Mouse (Mus musculus): Measurements from ENCODE around the gene Dlx5.

Gene Dlx5

GRCm38 (mm10) chr6:6860411-6861085 lies 21.3 kb downstream of the Dlx5 start:
- DNase-seq (ENCODE audit: inconsistent age in 2 of 2, low spot score in 1 of 2) = peak in 1 of 2 experiments; percentile 59

DNA sequence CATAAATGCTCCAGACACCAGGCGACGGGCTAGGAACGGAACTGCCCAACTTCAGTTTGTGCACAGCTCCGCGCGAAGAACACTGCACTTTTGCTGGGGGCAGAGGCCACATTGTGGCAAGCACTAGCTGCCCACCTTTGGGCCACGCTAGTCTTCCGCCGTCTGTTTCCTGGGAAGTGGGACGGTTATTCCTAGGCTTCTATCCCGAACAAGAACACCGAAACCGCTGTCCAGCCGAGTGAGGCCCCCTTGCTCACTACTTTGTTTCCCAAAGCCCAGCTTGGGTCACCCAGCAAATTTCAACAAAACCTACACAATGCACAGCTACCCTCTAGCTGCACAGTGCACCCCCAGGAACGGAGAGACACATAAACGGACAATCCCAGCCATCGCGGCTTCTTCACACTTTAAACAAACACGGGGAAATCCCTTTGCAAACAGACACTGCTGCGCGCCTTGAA lies 21.9 kb downstream of the Dlx5 start:
- no peak for DNase-seq (ENCODE audit: inconsistent age in 2 of 2, low spot score in 1 of 2)

GRCm38 (mm10) chr6:6859111-6859949 lies 22.6 kb downstream of the Dlx5 start:
- DNase-seq (ENCODE audit: inconsistent age in 2 of 2, low spot score in 1 of 2) = no peak

GRCm38 (mm10) chr6:6858571-6858970 lies 23.3 kb downstream of the Dlx5 start:
- no peak for DNase-seq (ENCODE audit: inconsistent age in 2 of 2, low spot score in 1 of 2)

DNA sequence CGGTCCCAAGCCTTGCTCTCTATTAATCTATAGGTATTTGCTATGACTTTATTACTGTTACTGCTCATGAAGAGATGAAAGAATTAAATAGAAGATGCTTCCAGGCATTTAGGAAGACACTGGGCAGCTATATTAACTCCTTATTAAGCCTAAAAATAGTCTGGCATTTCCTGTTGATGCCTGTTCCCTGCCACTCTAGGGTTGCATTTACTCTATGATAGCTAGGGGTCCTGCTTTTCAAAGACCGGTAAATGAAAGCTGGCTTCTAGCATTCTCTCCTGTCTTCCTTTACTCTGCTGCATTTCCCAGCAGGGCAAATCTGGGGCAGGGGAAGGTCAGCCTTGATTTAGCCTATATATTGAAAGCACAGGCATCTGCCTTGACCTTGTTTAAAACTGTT lies 24.1 kb downstream of the Dlx5 start:
- no peak for DNase-seq (ENCODE audit: inconsistent age in 2 of 2, low spot score in 1 of 2)

GRCm38 (mm10) chr6:6856881-6857280 lies 25.0 kb downstream of the Dlx5 start:
- DNase-seq (ENCODE audit: inconsistent age in 2 of 2, low spot score in 1 of 2) = no peak

- DNase-seq (ENCODE audit: inconsistent age in 2 of 2, low spot score in 1 of 2) = no peak
Observed at GRCm38 (mm10) chr6:6856316-6856715, 25.6 kb downstream of the Dlx5 start.

DNA sequence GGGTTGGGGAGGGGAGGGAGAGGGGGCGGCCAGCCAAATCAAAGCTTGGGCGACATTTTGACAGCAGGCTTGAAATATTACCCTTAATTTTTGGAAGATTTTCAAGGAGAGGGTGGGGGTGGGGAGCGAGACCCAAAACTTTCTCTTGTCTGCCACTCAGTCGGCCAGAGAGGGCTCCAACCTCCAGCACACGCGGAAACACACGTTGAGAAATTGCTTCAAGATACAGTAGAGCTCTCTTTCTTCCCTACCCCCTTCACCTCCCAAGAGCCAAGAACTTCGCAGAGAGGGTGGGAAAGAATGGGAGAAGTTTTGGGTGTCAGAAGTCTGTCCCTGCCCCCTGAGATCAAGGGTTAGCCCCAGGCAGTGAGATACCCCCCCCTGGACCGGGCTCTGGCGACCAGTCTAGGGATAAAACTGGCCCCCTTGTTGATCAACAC lies 26.1 kb downstream of the Dlx5 start:
- no peak for DNase-seq (ENCODE audit: inconsistent age in 2 of 2, low spot score in 1 of 2)

GRCm38 (mm10) chr6:6854902-6855745 lies 26.8 kb downstream of the Dlx5 start:
- DNase-seq (ENCODE audit: inconsistent age in 2 of 2, low spot score in 1 of 2) = no peak

DNA sequence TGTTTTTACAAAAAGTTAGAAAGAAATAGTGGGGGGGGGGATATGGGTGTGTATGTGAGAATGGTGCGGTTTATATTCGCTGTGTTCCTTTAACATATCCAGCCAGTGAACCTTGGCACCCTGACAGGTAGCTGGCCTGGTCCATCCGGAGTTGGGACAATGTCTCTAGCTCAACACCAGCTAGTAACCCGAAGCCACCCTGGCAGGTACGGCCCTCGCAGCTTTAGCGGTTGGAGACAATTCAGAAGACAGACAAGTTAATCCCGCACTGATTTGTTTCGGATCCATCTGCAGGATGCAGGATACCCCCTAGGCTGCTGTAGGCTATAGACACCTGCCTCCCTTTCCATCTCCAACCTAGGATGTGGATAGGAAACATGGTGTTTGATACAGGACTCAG lies 27.7 kb downstream of the Dlx5 start:
- no peak for DNase-seq (ENCODE audit: inconsistent age in 2 of 2, low spot score in 1 of 2)

GRCm38 (mm10) chr6:6852944-6853343 lies 28.9 kb downstream of the Dlx5 start:
- DNase-seq (ENCODE audit: inconsistent age in 2 of 2, low spot score in 1 of 2) = no peak

- DNase-seq (ENCODE audit: inconsistent age in 2 of 2, low spot score in 1 of 2) = no peak
Observed at GRCm38 (mm10) chr6:6851166-6851565, 30.7 kb downstream of the Dlx5 start.

DNA sequence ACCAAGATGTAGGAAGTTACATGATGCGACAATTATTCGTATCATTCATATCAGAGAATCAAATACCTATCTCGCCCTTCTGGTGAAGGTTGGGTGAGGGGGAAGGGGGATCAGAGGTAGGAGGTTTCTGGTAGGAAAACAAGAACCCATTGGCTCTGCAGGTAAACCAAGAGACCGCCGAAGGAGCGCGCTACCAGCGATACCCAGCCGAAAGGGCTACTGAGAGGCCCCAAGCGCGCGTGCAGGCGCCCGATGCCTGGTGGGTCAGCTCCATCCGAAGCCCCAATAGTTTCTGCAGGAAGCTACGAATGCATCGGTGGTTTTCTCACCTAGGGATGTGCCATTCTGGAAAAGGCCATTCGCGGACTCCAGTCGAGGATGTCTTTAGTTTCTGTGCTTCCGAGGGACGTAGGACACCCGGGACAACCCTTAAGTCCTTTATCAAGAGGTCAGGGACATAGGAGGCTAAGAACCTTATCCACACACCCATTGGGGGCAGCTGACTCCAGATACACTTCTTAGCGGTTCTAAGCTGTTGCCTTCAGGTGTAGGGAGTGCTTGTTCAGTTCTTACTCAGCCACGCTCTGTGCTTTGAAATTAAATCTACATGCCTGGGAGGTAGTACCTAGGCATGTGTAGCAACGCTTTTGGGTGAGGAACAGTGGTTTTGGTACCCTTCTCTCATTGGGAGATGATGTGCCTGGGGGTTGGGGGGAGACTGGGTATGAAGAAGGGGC lies 31.4 kb downstream of the Dlx5 start:
- DNase-seq (ENCODE audit: inconsistent age in 2 of 2, low spot score in 1 of 2) = no peak

GRCm38 (mm10) chr6:6849744-6850143 lies 32.1 kb downstream of the Dlx5 start:
- DNase-seq (ENCODE audit: inconsistent age in 2 of 2, low spot score in 1 of 2) = no peak

DNA sequence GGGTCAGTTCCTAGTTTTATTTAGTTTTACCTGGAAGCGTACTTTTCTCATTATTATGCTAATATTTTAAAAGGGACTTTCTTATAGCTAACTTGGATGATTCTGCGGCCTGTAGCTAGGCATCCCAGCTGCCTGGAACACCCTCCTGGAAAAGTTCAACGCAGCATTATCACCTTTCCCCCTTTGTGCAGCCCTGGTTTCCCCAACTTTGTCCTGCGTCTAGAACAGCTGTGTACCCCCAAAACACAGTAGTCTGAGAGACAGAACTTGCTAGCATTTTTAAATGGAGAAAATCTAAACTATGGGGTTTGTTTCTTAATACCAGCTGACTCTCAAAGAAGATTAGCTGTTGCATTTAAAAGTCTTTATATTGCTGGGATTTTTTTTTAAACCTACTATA lies 33.3 kb downstream of the Dlx5 start:
- no peak for DNase-seq (ENCODE audit: inconsistent age in 2 of 2, low spot score in 1 of 2)

DNA sequence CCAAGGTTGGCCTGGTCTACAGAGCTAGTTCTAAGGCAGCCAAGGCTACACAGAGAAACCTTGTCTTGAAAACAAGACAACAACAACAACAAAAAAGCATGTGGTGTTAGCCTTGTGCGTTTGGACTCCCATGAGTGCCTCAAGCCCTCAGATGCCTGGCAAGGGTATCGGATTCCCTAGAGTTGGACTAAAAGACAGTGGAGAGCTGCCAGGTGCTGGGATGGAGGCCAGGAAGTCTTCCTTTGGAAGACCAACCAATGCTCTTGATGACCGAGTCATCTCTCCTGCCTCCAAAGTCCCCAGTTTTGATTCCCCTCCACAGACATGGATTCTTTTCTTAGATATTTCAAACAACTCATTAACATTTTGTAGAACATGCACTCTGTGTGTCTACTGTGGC lies 48.6 kb downstream of the Dlx5 start:
- DNase-seq (ENCODE audit: inconsistent age in 2 of 2, low spot score in 1 of 2) = no peak

DNA sequence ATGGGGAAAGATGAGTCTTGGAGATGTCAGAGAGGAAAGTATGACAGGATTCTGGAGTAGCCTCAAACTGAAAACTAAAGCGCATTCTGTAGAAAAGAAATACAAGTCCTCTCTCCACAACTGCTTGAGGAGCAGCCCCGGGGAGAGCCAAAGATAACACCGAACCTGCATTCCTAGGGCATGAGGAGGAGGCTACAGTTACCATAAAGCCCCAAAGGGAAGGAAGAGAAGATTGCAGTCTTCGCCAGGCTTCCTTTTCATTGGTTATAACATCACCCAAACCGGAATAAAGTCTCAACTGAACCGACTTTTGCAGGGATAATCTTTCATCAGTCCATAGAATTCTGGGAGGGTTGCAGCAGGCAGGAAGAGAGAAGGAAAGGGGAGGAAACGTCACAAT lies 51.4 kb downstream of the Dlx5 start:
- DNase-seq (ENCODE audit: inconsistent age in 2 of 2, low spot score in 1 of 2) = no peak
